Mouse (Mus musculus) forebrain, embryonic 15.5 days (tissue): ENCODE results near the gene Tiam1. TPM values are rescaled to one million over a fixed set of nuclear protein-coding genes. Genes with fewer than 3 reads are reported as not detected.

Experiments
- ATAC-seq: fragments of 200-750 bp; cut with Nextera tagmentation; replicated peaks from 2 replicates; pipeline ENCODE4 v1.8.0; 2017; ENCODE audit warnings: mild to moderate bottlenecking, moderate TSS enrichment, moderate library complexity
- H3K27ac ChIP-seq: fragments of 300-500 bp; sonication (generic); replicated peaks from 2 replicates; pipeline ENCODE4 v1.5.1; 2015; ENCODE audit warnings: mild to moderate bottlenecking, inconsistent platforms
- H3K27me3 ChIP-seq: fragments of 300-500 bp; sonication (generic); 2 replicates; pipeline ENCODE4 v1.6.1; 2015; ENCODE audit warnings: inconsistent platforms
- H3K36me3 ChIP-seq: fragments of 300-500 bp; sonication (generic); 2 replicates; pipeline ENCODE4 v1.6.1; 2015; ENCODE audit warnings: mild to moderate bottlenecking, inconsistent platforms
- H3K4me1 ChIP-seq: fragments of 300-500 bp; sonication (generic); 2 replicates; pipeline ENCODE4 v1.6.1; 2015; ENCODE audit warnings: inconsistent platforms
- H3K4me2 ChIP-seq: fragments of 300-500 bp; sonication (generic); replicated peaks from 2 replicates; pipeline ENCODE4 v1.6.1; 2015; ENCODE audit warnings: mild to moderate bottlenecking, inconsistent platforms
- H3K4me3 ChIP-seq: fragments of 300-500 bp; sonication (generic); 2 replicates; pipeline ENCODE4 v1.5.1; 2015; ENCODE audit warnings: mild to moderate bottlenecking, inconsistent platforms
- H3K9ac ChIP-seq: fragments of 300-500 bp; sonication (generic); replicated peaks from 2 replicates; pipeline ENCODE4 v1.6.1; 2015; ENCODE audit warnings: mild to moderate bottlenecking, inconsistent platforms
- H3K9me3 ChIP-seq: fragments of 300-500 bp; sonication (generic); 2 replicates; pipeline ENCODE4 v1.6.1; 2016; ENCODE audit warnings: inconsistent platforms
- WGBS: fragments of 180-500 bp; shearing (Covaris S2); methylation state at CpG from one replicate; pipeline ENCODE4 v1.1.7; 2015; ENCODE audit warnings: mixed read lengths; 5-methylcytosine and 5-hydroxymethylcytosine counted together
- polyA plus RNA-seq: library from polyadenylated mRNA; unstranded; fragments of >200 nt; fragmentation: Nextera tagmentation; extraction: Ambion mirVana; gene quantifications from 2 replicates; pipeline ENCODE4 v1.2.1, GENCODE M21; 2015

The Tiam1 gene
- polyA plus RNA-seq, 1 experiment from 2014 or later = 35.1 TPM

DNA sequence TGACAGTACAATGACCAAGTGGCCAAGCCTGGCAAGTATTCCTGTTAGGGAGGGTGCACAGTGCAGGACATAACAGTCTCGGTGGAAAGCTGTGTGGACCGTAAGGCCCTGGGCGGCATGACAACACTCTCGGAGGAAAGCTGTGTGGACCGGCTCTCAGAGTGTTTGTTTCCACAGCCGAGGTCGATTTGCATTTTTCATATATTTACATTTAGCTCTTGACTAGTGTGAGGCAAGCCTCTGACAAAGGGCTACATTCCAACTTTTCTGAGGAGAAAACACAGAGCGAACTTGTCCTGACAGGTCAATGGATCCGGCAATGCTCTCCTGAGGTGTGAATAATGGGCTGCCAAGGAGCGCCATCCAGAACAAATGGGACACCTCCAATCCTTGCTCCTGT lies 209.0 kb downstream of the Tiam1 start:
- Histone ChIP-seq H3K9ac (no peak overlapping the region), H3K9me3 (no peaks in the 10 kb centered on the region), H3K4me2 (no peak overlapping the region), H3K27ac (no peak overlapping the region), H3K27me3 (no peaks in the 10 kb centered on the region), H3K36me3 (no peaks in the 10 kb centered on the region), H3K4me3 (no peak overlapping the region), H3K4me1 (no peaks in the 10 kb centered on the region)
- 77% methylated on average over 10 of the region's 10 CpGs for WGBS
- ATAC-seq = no peak

DNA sequence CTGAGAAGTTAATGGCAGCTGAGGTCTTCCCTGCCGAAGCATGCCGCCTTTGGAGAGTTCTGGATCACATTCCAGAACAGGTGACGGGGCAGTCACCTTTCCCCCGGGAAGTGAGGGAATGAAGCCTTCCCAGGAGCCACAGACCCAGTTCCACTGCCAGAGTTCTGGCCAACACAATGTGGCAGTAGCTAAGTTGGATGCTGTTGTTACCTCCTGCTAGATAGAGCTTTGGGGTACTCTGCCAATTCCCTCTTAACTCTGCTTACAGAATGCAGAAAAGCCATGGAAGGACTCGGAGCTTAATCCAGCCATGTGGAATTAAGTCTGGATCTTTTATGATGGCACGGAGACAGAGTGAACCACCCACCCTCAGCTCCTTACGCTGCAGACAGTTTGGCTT lies 209.6 kb downstream of the Tiam1 start:
- no peaks in the 10 kb centered on the region for H3K4me1 ChIP-seq
- ATAC-seq = no peak
- no peak overlapping the region for H3K4me2 ChIP-seq
- H3K27me3 ChIP-seq = no peaks in the 10 kb centered on the region
- H3K9ac ChIP-seq = no peak overlapping the region
- H3K36me3 ChIP-seq = no peaks in the 10 kb centered on the region
- no peak overlapping the region for H3K4me3 ChIP-seq
- H3K9me3 ChIP-seq = no peaks in the 10 kb centered on the region
- WGBS = 71% methylated on average over 7 of the region's 7 CpGs
- no peak overlapping the region for H3K27ac ChIP-seq

DNA sequence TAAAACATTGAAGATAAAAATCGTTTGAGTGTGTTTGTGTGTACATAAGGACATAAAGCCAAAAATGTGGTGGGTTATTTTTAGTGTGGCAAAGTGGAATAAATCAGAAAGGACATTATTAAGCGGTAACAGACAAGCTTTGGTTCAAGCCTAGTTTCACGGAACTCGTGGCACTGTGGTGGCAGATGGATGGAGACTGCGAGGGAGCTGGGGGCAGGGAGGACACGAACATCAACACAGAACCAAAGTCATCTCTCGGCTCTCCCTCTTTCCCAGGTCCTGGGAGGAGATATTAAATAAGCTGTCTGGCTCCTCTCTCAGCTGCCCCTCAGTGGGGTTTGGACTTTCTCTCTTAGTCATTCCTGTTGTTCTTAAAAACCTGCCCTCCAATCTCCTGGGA lies 215.0 kb downstream of the Tiam1 start:
- 84% methylated on average over 7 of the region's 7 CpGs for whole genome bisulfite sequencing
- no peaks in the 10 kb centered on the region for H3K27me3 ChIP-seq

GRCm38 (mm10) chr16:89924249-89924890 lies 219.2 kb downstream of the Tiam1 start:
- Histone ChIP-seq H3K4me2 (peak overlapping the region; percentile 26), H3K4me3 (no peak overlapping the region; the same call in 1 of the 2 replicates), H3K9me3 (no peaks in the 10 kb centered on the region), H3K9ac (no peak overlapping the region; the same call in 1 of the 2 replicates), H3K27me3 (no peaks in the 10 kb centered on the region), H3K27ac (0 out of 2 replicates have a peak overlapping the region, but pooled peaks have one; percentile 25), H3K4me1 (peaks cover 51% of the 10 kb centered on the region), H3K36me3 (no peaks in the 10 kb centered on the region)
- peak; percentile 57 for ATAC-seq
- WGBS = 20% methylated on average over 14 of the region's 14 CpGs

More for the DNA sequence above, 215.0 kb downstream of the Tiam1 start:
- Histone ChIP-seq H3K9ac (no peak overlapping the region), H3K9me3 (no peaks in the 10 kb centered on the region), H3K4me3 (no peak overlapping the region), H3K27ac (no peak overlapping the region), H3K36me3 (no peaks in the 10 kb centered on the region), H3K4me1 (peaks cover 18% of the 10 kb centered on the region), H3K4me2 (no peak overlapping the region)
- ATAC-seq = no peak

- H3K9ac ChIP-seq = no peak overlapping the region
- WGBS = 74% methylated on average over 8 of the region's 8 CpGs
- H3K27ac ChIP-seq = no peak overlapping the region
- H3K9me3 ChIP-seq = no peaks in the 10 kb centered on the region
- no peaks in the 10 kb centered on the region for H3K27me3 ChIP-seq
- no peak overlapping the region for H3K4me2 ChIP-seq
- H3K4me3 ChIP-seq = no peak overlapping the region
- ATAC-seq = no peak
- H3K36me3 ChIP-seq = no peaks in the 10 kb centered on the region
- peaks cover 51% of the 10 kb centered on the region for H3K4me1 ChIP-seq
Observed at GRCm38 (mm10) chr16:89923311-89923710, 220.3 kb downstream of the Tiam1 start.

GRCm38 (mm10) chr16:89922458-89922857 lies 221.1 kb downstream of the Tiam1 start:
- Histone ChIP-seq H3K9me3 (no peaks in the 10 kb centered on the region), H3K36me3 (no peaks in the 10 kb centered on the region), H3K27me3 (no peaks in the 10 kb centered on the region), H3K4me3 (no peak overlapping the region), H3K27ac (no peak overlapping the region), H3K4me2 (no peak overlapping the region), H3K9ac (no peak overlapping the region), H3K4me1 (peaks cover 54% of the 10 kb centered on the region)
- ATAC-seq = no peak
- 92% methylated on average over 8 of the region's 8 CpGs for WGBS

GRCm38 (mm10) chr16:89921370-89921769 lies 222.2 kb downstream of the Tiam1 start:
- Histone ChIP-seq H3K4me1 (peaks cover 57% of the 10 kb centered on the region), H3K4me3 (no peak overlapping the region), H3K27ac (peak overlapping the region; percentile 66), H3K9me3 (no peaks in the 10 kb centered on the region), H3K27me3 (no peaks in the 10 kb centered on the region), H3K4me2 (peak overlapping the region; percentile 8; the same call in 1 of the 2 replicates), H3K36me3 (no peaks in the 10 kb centered on the region), H3K9ac (no peak overlapping the region; the same call in 1 of the 2 replicates)
- 29% methylated on average over 14 of the region's 14 CpGs for WGBS
- peak; percentile 69 for ATAC-seq

- Histone ChIP-seq H3K27me3 (no peaks in the 10 kb centered on the region), H3K9me3 (no peaks in the 10 kb centered on the region), H3K27ac (peak overlapping the region; percentile 66; the same call in 1 of the 2 replicates), H3K9ac (no peak overlapping the region), H3K4me2 (no peak overlapping the region), H3K4me1 (peaks cover 57% of the 10 kb centered on the region), H3K4me3 (no peak overlapping the region), H3K36me3 (no peaks in the 10 kb centered on the region)
- no peak for ATAC-seq
- WGBS = 68% methylated on average over 8 of the region's 8 CpGs
Observed at GRCm38 (mm10) chr16:89920417-89920816, 223.2 kb downstream of the Tiam1 start.

DNA sequence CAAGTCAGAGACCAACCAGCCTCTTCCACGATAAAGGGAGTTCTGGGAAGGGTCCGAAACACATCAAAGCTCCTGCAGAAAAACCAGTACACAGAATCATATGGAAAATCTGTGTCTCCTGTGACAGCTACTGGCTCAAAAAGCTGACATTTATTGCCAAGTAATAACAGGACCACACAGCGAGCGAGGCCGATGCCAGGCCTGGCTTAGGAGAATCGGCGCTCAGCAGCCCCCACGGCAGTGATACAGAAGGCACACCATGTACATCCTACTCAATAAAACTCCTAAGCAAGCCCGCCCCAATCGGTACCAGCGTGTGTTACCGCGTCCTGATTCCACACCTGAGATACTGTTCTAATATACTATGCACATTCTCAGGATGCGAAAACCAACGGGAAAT lies 226.2 kb downstream of the Tiam1 start:
- H3K36me3 ChIP-seq = no peaks in the 10 kb centered on the region
- H3K27ac ChIP-seq = no peak overlapping the region
- no peaks in the 10 kb centered on the region for H3K27me3 ChIP-seq
- no peak overlapping the region for H3K4me2 ChIP-seq
- WGBS = 78% methylated on average over 15 of the region's 15 CpGs
- no peak for ATAC-seq
- H3K4me3 ChIP-seq = no peak overlapping the region
- no peak overlapping the region for H3K9ac ChIP-seq
- no peaks in the 10 kb centered on the region for H3K9me3 ChIP-seq
- H3K4me1 ChIP-seq = peaks cover 27% of the 10 kb centered on the region

DNA sequence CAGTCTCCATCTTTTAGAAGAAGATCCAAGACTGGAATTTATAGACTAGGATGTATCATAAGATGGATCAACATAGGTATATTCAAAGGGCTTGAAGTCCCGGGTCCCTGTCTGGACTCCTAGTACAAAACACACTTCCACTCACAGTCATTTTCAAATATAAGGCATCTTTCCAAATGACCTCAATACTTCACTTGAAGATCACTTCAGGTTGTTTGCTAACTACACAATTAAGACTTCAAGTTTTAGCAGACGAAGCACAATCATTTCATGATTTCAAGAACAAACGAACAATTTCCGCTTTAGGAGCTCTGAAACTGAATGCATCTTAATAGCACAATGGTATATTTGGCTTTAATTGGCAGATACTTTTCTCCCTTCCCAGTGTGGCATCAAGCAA lies 228.6 kb downstream of the Tiam1 start:
- H3K9ac ChIP-seq = no peak overlapping the region
- 74% methylated on average over 4 of the region's 4 CpGs for WGBS
- H3K27me3 ChIP-seq = no peaks in the 10 kb centered on the region
- H3K4me2 ChIP-seq = no peak overlapping the region
- no peaks in the 10 kb centered on the region for H3K9me3 ChIP-seq
- ATAC-seq = no peak
- no peak overlapping the region for H3K27ac ChIP-seq
- H3K36me3 ChIP-seq = no peaks in the 10 kb centered on the region
- H3K4me1 ChIP-seq = peaks cover 10% of the 10 kb centered on the region
- H3K4me3 ChIP-seq = no peak overlapping the region

DNA sequence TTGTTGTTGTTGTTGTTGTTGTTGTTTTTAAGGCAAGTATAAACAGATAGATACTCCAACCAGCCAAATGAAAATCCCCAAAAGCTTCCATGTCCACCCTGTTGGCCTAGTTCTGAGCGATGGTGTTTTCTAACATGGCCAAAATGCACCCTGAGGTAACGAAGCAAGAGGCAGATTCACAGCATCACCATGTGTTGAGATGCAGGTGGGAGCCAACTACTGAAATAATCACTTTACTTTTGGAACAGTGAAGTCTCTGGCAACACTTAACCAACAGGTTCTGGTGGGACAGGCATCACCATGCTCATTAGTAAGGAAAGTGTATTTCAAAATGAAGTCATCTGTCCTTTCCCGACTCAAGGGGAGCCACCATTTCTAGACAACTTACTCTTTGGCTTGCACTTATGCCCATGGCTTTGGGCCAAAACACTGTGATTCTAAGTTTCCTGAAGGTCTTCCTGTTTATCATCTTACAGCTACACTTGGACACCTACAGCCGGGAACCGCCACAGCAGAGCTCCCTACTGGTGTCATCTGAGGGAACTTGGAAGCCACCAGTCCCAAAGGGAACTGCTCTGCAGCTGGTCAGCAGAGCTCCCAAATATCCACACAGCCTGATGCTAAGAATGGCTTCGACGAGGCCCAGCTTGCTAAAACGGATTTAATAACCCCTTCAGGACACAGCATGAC lies 230.7 kb downstream of the Tiam1 start:
- WGBS = 61% methylated on average over 8 of the region's 8 CpGs
- no peaks in the 10 kb centered on the region for H3K27me3 ChIP-seq
- H3K4me2 ChIP-seq = no peak overlapping the region
- H3K27ac ChIP-seq = no peak overlapping the region
- no peak for ATAC-seq
- H3K36me3 ChIP-seq = no peaks in the 10 kb centered on the region
- H3K4me3 ChIP-seq = no peak overlapping the region
- no peaks in the 10 kb centered on the region for H3K9me3 ChIP-seq
- H3K4me1 ChIP-seq = peaks cover 29% of the 10 kb centered on the region
- no peak overlapping the region for H3K9ac ChIP-seq

GRCm38 (mm10) chr16:89909393-89910068 lies 234.0 kb downstream of the Tiam1 start:
- ATAC-seq = peak; percentile 63
- Histone ChIP-seq H3K4me1 (peaks cover 30% of the 10 kb centered on the region), H3K27ac (peak overlapping the region; percentile 70), H3K4me3 (peak overlapping the region; percentile 24), H3K36me3 (no peaks in the 10 kb centered on the region), H3K27me3 (no peaks in the 10 kb centered on the region), H3K9me3 (no peaks in the 10 kb centered on the region), H3K9ac (no peak overlapping the region), H3K4me2 (peak overlapping the region; percentile 43)
- WGBS = 17% methylated on average over 26 of the region's 26 CpGs
